In the genomic region with DNA sequence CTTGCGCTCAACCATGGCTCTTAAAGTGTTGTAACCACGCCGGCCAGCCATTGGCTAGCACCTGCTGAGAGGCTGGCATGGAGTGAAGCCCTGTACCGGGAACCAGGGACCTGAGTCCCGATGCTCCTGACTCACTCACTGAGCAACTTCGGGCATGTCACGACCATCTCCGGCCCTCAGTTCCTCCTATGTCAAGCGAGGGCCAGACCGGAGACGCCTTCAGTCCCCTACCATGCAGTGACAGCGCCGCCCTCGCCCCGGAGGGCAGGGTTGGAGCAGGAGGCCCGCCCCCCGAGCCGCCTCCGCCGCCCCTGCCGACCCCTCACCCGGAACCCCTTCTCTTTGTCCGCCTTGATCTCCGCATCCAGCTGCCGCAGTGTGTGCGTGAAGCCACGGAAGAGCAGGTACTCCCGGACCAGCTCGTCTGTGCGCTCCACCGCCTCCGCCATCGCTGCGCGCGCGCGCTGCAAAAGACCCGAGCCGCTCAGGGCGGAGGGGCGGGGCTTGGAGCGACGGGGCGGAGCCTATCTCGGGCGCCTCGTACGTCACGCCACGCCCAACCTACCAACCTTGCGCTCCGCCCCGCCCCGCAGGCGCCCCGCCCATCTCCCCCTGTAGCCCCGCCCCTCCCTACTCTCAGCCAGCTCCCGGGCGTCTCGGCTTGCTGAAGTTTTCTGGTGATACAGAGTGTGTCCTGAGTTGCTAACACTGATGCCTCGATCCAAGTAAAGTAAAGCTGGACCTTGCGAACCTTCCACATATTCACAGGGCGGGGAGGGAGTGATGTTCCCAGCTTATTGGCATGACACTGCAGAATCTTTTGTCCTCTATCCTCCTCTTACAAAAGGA, we compare ENCODE assay signal across 8 mouse cellular contexts. TPM values are rescaled to one million over a fixed set of nuclear protein-coding genes. Genes with fewer than 3 reads are reported as not detected.
DNase-seq lines count a peak whose midpoint lies in the region; ATAC-seq and TF ChIP-seq lines count a peak whose summit lies in the region.

TSS of gene Wdr91 (minus strand) at position 506 of the 849 bp plus-strand sequence.

- peak; percentile 91 for DNase-seq in 3T3-L1 (ENCODE audit: low read depth, low spot score)
- peak; percentile 87 to 89 for DNase-seq in adrenal gland, postnatal 4 days (ENCODE audit: low spot score in 2 of 2)
- DNase-seq in embryonic facial prominence, embryonic 14.5 days (ENCODE audit: low spot score), result peak; percentile 94
- peak; percentile 88 for DNase-seq in heart, adult 8-10 months (ENCODE audit: low spot score)
- DNase-seq in kidney, adult 9 months, result peak; percentile 94
- DNase-seq in limb, embryonic 14.5 days (ENCODE audit: low spot score), result peak; percentile 94
- peak; percentile 92 for DNase-seq in midbrain, postnatal 0 days (ENCODE audit: low spot score)
- peak; percentile 95 for DNase-seq in spleen, postnatal 14 days (ENCODE audit: low spot score in 2 of 2)

- H3K4me1 ChIP-seq in embryonic facial prominence, embryonic 14.5 days (ENCODE audit: control insufficient read depth, insufficient read depth, low read length), result peaks cover 6% of the 10 kb centered on the region; the same call in 1 of the 2 replicates
- H3K4me1 ChIP-seq in limb, embryonic 14.5 days (ENCODE audit: control insufficient read depth, insufficient read depth, low read length), result peaks cover 5% of the 10 kb centered on the region
- H3K4me1 ChIP-seq in midbrain, postnatal 0 days (ENCODE audit: insufficient read depth, low read length), result peaks cover 7% of the 10 kb centered on the region; the same call in 1 of the 2 replicates

- H3K4me2 ChIP-seq in embryonic facial prominence, embryonic 14.5 days (ENCODE audit: low read depth, low read length), result peak within 1 kb of the TSS; percentile 56
- peak within 1 kb of the TSS; percentile 67 for H3K4me2 ChIP-seq in limb, embryonic 14.5 days (replicated peaks; ENCODE audit: low read depth, low read length, severe bottlenecking)
- peak within 1 kb of the TSS; percentile 61 for H3K4me2 ChIP-seq in midbrain, postnatal 0 days (ENCODE audit: low read depth, low read length, poor library complexity, severe bottlenecking)

- no peaks in the 10 kb centered on the region for H3K9me3 ChIP-seq in embryonic facial prominence, embryonic 14.5 days (ENCODE audit: control insufficient read depth, low read length)
- H3K9me3 ChIP-seq in limb, embryonic 14.5 days (ENCODE audit: control insufficient read depth, low read length), result no peaks in the 10 kb centered on the region
- H3K9me3 ChIP-seq in midbrain, postnatal 0 days (ENCODE audit: low read length), result no peaks in the 10 kb centered on the region

- H3K9ac ChIP-seq in embryonic facial prominence, embryonic 14.5 days (ENCODE audit: low read depth, low read length), result peak within 1 kb of the TSS; percentile 71
- peak within 1 kb of the TSS; percentile 66 for H3K9ac ChIP-seq in limb, embryonic 14.5 days (ENCODE audit: low read depth, low read length, severe bottlenecking)
- peak within 1 kb of the TSS; percentile 77 for H3K9ac ChIP-seq in midbrain, postnatal 0 days (replicated peaks; ENCODE audit: low read length, poor library complexity, severe bottlenecking)

- peak within 1 kb of the TSS; percentile 68 for H3K4me3 ChIP-seq in embryonic facial prominence, embryonic 14.5 days (ENCODE audit: low read depth, low read length)
- peak within 1 kb of the TSS; percentile 74 for H3K4me3 ChIP-seq in limb, embryonic 14.5 days (replicated peaks; ENCODE audit: low read length)
- H3K4me3 ChIP-seq in midbrain, postnatal 0 days (ENCODE audit: low read depth, low read length), result peak within 1 kb of the TSS; percentile 77

- peak; percentile 51 for TF ChIP-seq CTCF in midbrain, postnatal 0 days (IDR thresholded peaks at IDR 0.05)

- TF ChIP-seq POLR2A in limb, embryonic 14.5 days (IDR thresholded peaks at IDR 0.05; ENCODE audit: borderline replicate concordance, extremely low read depth, insufficient read depth, insufficient read length), result peak; percentile 79; the same call in 1 of the 2 replicates

- peaks cover 26% of the 10 kb centered on the region; the same call in 1 of the 2 replicates for H3K36me3 ChIP-seq in embryonic facial prominence, embryonic 14.5 days (ENCODE audit: control insufficient read depth, insufficient read depth, low read length)
- peaks cover 24% of the 10 kb centered on the region for H3K36me3 ChIP-seq in limb, embryonic 14.5 days (ENCODE audit: control insufficient read depth, insufficient read depth, low read length)
- H3K36me3 ChIP-seq in midbrain, postnatal 0 days (ENCODE audit: insufficient read depth, low read length), result peaks cover 25% of the 10 kb centered on the region

- H3K27me3 ChIP-seq in embryonic facial prominence, embryonic 14.5 days (replicated peaks; ENCODE audit: control insufficient read depth, insufficient read depth, low read length), result no peaks in the 10 kb centered on the region
- no peaks in the 10 kb centered on the region for H3K27me3 ChIP-seq in limb, embryonic 14.5 days (ENCODE audit: control insufficient read depth, insufficient read depth, low read length)
- H3K27me3 ChIP-seq in midbrain, postnatal 0 days (ENCODE audit: insufficient read depth, low read length), result no peaks in the 10 kb centered on the region

- 0% methylated on average over 23 of the region's 64 CpGs for WGBS in embryonic facial prominence, embryonic 14.5 days
- 1% methylated on average over 51 of the region's 64 CpGs for WGBS in limb, embryonic 14.5 days
- under 1% methylated on average over 51 of the region's 64 CpGs for WGBS in midbrain, postnatal 0 days

- ATAC-seq in embryonic facial prominence, embryonic 14.5 days (ENCODE audit: low read depth), result peak; percentile 94
- ATAC-seq in limb, embryonic 14.5 days (ENCODE audit: low FRiP score, low read depth), result peak; percentile 95
- peak; percentile 92 for ATAC-seq in midbrain, postnatal 0 days (ENCODE audit: low FRiP score)

- H3K27ac ChIP-seq in embryonic facial prominence, embryonic 14.5 days (replicated peaks; ENCODE audit: low read depth, low read length), result peak within 1 kb of the TSS; percentile 80
- peak within 1 kb of the TSS; percentile 73 for H3K27ac ChIP-seq in limb, embryonic 14.5 days (replicated peaks; ENCODE audit: low read depth, low read length)
- H3K27ac ChIP-seq in midbrain, postnatal 0 days (ENCODE audit: low read depth, low read length), result peak within 1 kb of the TSS; percentile 85

RNA-seq across cellular contexts. Expression of gene Wdr91, which starts in this region (rescaled TPM):
- total RNA-seq in adrenal gland, postnatal 4 days (2021), result 10 to 100 TPM; 23.9 to 24.7 TPM
- 8.6 and 10.2 TPM in 2 replicates for polyA plus RNA-seq in embryonic facial prominence, embryonic 14.5 days (2014; fragmentation: Nextera tagmentation; extraction: Ambion mirVana)
- total RNA-seq in heart, adult 8-10 months (2022), result 10 to 100 TPM; 11.6 to 15.9 (median 13.3) TPM
- polyA plus RNA-seq in limb, embryonic 14.5 days (2012; rRNA removed), result 22.2 TPM in 2 replicates
- polyA plus RNA-seq in limb, embryonic 14.5 days (2014; fragmentation: Nextera tagmentation; extraction: Ambion mirVana), result 9.6 and 11.3 TPM in 2 replicates
- 46.2 and 52.6 TPM in 2 replicates for total RNA-seq in midbrain, postnatal 0 days (2014; rRNA removed)
- 17.7 and 19.1 TPM in 2 replicates for polyA plus RNA-seq in midbrain, postnatal 0 days (2015; fragmentation: Nextera tagmentation; extraction: Ambion mirVana)

Comparison
In these comparisons a context has a peak if more than half of its experiments do, and no peak if none do; other contexts are left out.
1. Peak in every context shown above with its lines: DNase-seq, ATAC-seq, H3K4me3 ChIP-seq and H3K27ac ChIP-seq.